Mouse (Mus musculus) ES-Bruce4 (cell line): ENCODE measurements around the gene Gfod1. TPM values are rescaled to one million over a fixed set of nuclear protein-coding genes. Genes with fewer than 3 reads are reported as not detected.

Experiments used
- H3K27ac ChIP-seq: 2 replicates; pipeline ENCODE4 v1.5.1; 2012; ENCODE audit warnings: low read length, inconsistent platforms; ENCODE audit not compliant: insufficient read depth
- H3K27me3 ChIP-seq: 2 replicates; pipeline ENCODE4 v1.6.1; 2012; ENCODE audit warnings: mild to moderate bottlenecking, low read length, inconsistent platforms; ENCODE audit not compliant: control insufficient read depth, poor library complexity, insufficient read depth, severe bottlenecking
- H3K36me3 ChIP-seq: 2 replicates; pipeline ENCODE4 v1.6.1; 2012; ENCODE audit warnings: inconsistent platforms, mild to moderate bottlenecking, low read length, moderate library complexity; ENCODE audit not compliant: control insufficient read depth, poor library complexity, insufficient read depth, severe bottlenecking
- H3K4me1 ChIP-seq: one replicate; pipeline ENCODE4 v1.8.1; 2011; ENCODE audit warnings: low read length; ENCODE audit not compliant: control insufficient read depth, insufficient read depth
- H3K4me3 ChIP-seq: 2 replicates; pipeline ENCODE4 v1.5.1; 2011; ENCODE audit warnings: low read depth, mild to moderate bottlenecking, low read length
- H3K9ac ChIP-seq: 2 replicates; pipeline ENCODE4 v1.6.1; 2012; ENCODE audit warnings: low read depth, mild to moderate bottlenecking, inconsistent platforms; ENCODE audit not compliant: poor library complexity, severe bottlenecking
- H3K9me3 ChIP-seq: replicated peaks from 2 replicates; pipeline ENCODE4 v1.6.1; 2012; ENCODE audit warnings: mild to moderate bottlenecking, low read length, inconsistent platforms; ENCODE audit not compliant: control insufficient read depth, poor library complexity, insufficient read depth, severe bottlenecking
- CTCF ChIP-seq: IDR thresholded peaks from one replicate; pipeline ENCODE4 v1.8.1; 2011; ENCODE audit warnings: low read depth, low read length
- EP300 ChIP-seq: IDR thresholded peaks from 2 replicates; pipeline ENCODE4 v1.6.1; 2011; ENCODE audit warnings: low read depth, low read length; ENCODE audit not compliant: insufficient read depth
- POLR2A ChIP-seq: IDR thresholded peaks from one replicate; pipeline ENCODE4 v1.8.1; 2011; ENCODE audit warnings: low read length; ENCODE audit not compliant: insufficient read depth
- polyA plus RNA-seq: library from polyadenylated mRNA; stranded (reverse); fragments of >200 nt; gene quantifications from 2 replicates; pipeline ENCODE4 v1.2.4, GENCODE M21; 2011; ENCODE audit warnings: low read depth; ENCODE audit not compliant: missing spikeins, insufficient read depth, insufficient read length

Gene Gfod1
- polyA plus RNA-seq, 1 experiment: 6.2 TPM

GRCm38 (mm10) chr13:43319396-43319795, 15.4 kb upstream of the Gfod1 start:
- Histone ChIP-seq H3K36me3 (no peaks in the 10 kb centered on the region), H3K4me1 (no peaks in the 10 kb centered on the region), H3K27me3 (no peaks in the 10 kb centered on the region), H3K4me3 (no peak overlapping the region), H3K9me3 (no peaks in the 10 kb centered on the region; the same call in 1 of the 2 replicates), H3K9ac (no peak overlapping the region), H3K27ac (no peak overlapping the region)
- no peak for TF ChIP-seq EP300

DNA sequence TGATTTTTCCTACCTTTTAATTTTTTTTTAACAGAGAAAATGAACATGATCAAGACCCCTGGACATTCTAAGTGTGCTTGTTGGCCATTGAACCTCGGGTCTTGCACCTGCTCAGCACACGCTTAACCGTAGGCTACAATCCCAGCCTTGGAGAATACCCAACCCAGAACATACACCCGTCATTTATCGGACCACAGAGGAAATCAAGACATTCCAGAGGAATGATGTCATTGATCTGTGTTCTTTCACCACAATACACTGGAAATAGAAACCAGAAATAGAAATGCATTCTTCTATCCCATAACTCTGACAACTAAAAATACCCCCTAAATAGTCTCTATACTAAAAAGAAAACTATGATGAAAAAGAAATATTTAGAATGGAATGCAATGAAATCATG, 13.4 kb upstream of the Gfod1 start:
- H3K4me1 ChIP-seq: no peaks in the 10 kb centered on the region
- H3K9me3 ChIP-seq: no peaks in the 10 kb centered on the region; the same call in 1 of the 2 replicates
- H3K27me3 ChIP-seq: no peaks in the 10 kb centered on the region
- no peak overlapping the region for H3K9ac ChIP-seq
- H3K4me3 ChIP-seq: no peak overlapping the region
- no peaks in the 10 kb centered on the region for H3K36me3 ChIP-seq
- H3K27ac ChIP-seq: no peak overlapping the region
- no peak for TF ChIP-seq POLR2A
- TF ChIP-seq CTCF: no peak
- TF ChIP-seq EP300: no peak

DNA sequence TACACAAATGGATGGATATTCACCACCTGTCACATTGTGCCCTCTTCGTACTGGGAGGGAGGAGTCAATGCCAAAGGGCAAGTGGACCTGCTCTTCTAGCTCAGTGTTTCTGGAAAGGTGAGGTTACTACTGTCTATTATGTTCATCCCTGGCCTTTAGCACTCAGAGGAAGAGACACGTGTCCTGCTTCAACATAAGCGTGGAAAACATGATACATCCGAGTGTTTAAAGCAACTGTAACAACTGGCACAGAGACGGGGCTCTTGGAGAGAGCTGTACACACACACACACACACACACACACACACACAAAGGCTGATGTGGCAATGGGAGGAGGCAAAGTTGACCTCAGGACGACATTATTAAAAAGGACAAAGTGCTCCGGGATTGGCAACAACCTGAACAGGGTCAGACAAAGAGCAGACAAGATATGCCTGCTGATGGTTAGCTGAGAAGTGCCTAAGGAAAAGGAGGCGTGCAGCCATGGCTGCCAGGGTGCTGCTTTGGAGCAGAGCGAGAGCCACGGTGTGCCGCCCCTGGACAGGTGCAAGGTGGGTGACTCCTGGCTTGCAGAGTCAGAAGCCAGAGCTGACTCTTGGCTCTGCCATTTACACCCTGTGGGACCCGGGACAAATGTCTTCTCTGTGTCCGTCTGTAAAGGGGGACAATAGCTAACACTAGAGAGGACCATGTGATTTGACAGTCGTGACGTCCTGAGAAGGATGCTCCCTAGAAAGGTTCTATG, 1.4 kb upstream of the Gfod1 start:
- Histone ChIP-seq H3K36me3 (no peaks in the 10 kb centered on the region), H3K9ac (no peak overlapping the region), H3K4me1 (no peaks in the 10 kb centered on the region), H3K27ac (no peak overlapping the region), H3K4me3 (no peak overlapping the region), H3K9me3 (peaks cover 8% of the 10 kb centered on the region), H3K27me3 (no peaks in the 10 kb centered on the region)
- no peak for TF ChIP-seq POLR2A
- TF ChIP-seq CTCF: no peak
- TF ChIP-seq EP300: no peak

GRCm38 (mm10) chr13:43304700-43305099, 728 bp upstream of the Gfod1 start:
- Histone ChIP-seq H3K9me3 (peaks cover 8% of the 10 kb centered on the region; the same call in 1 of the 2 replicates), H3K27ac (no peak overlapping the region), H3K4me3 (peak overlapping the region; percentile 42), H3K36me3 (no peaks in the 10 kb centered on the region), H3K27me3 (no peaks in the 10 kb centered on the region), H3K4me1 (no peaks in the 10 kb centered on the region), H3K9ac (no peak overlapping the region; the same call in 1 of the 2 replicates)
- TF ChIP-seq POLR2A (no peak), CTCF (no peak), EP300 (no peak)

- TF ChIP-seq EP300 (no peak), POLR2A (no peak), CTCF (no peak)
- H3K9me3 ChIP-seq: no peaks in the 10 kb centered on the region
- no peak overlapping the region for H3K27ac ChIP-seq
- H3K4me1 ChIP-seq: peaks cover 2% of the 10 kb centered on the region
- H3K9ac ChIP-seq: peak overlapping the region; percentile 80
- peak overlapping the region; percentile 66 for H3K4me3 ChIP-seq
- no peaks in the 10 kb centered on the region for H3K36me3 ChIP-seq
- no peaks in the 10 kb centered on the region for H3K27me3 ChIP-seq
These were observed 609 bp downstream of the Gfod1 start for GRCm38 (mm10) chr13:43303161-43303965.

GRCm38 (mm10) chr13:43302651-43303160, 1.3 kb downstream of the Gfod1 start:
- no peaks in the 10 kb centered on the region for H3K9me3 ChIP-seq
- peak overlapping the region; percentile 66 for H3K4me3 ChIP-seq
- peaks cover 2% of the 10 kb centered on the region for H3K4me1 ChIP-seq
- TF ChIP-seq EP300 (no peak), CTCF (no peak), POLR2A (no peak)
- H3K27ac ChIP-seq: no peak overlapping the region
- no peaks in the 10 kb centered on the region for H3K27me3 ChIP-seq
- peak overlapping the region; percentile 10; the same call in 1 of the 2 replicates for H3K9ac ChIP-seq
- no peaks in the 10 kb centered on the region for H3K36me3 ChIP-seq
